Mouse (Mus musculus) lung, adult 2 months (tissue): ENCODE measurements around the gene Ccnq. TPM values are rescaled to one million over a fixed set of nuclear protein-coding genes. Genes with fewer than 3 reads are reported as not detected.
"Not testable (repeated sequence)": the region's sequence is repeated elsewhere in the genome, so short reads cannot be mapped to it uniquely, and the experiment has no call there.

Source experiments
- DNase-seq: peaks from one replicate; pipeline ENCODE4 v3.0.0; 2022
- H3K4me1 ChIP-seq: fragments of 200-500 bp; 2 replicates; pipeline ENCODE4 v1.6.1; 2011; ENCODE audit warnings: low read length; ENCODE audit not compliant: control insufficient read depth, insufficient read depth
- H3K4me3 ChIP-seq: fragments of 200-500 bp; replicated peaks from 2 replicates; pipeline ENCODE3; 2011; ENCODE audit warnings: low read depth, mild to moderate bottlenecking, control low read depth, low read length; ENCODE audit errors: extremely low read depth
- CTCF ChIP-seq: fragments of 200-500 bp; IDR thresholded peaks from 2 replicates; pipeline ENCODE4 v1.5.1; 2011; ENCODE audit warnings: mild to moderate bottlenecking, low read length, control low read depth; ENCODE audit not compliant: insufficient read depth
- POLR2A ChIP-seq: fragments of 200-500 bp; IDR thresholded peaks from 2 replicates; pipeline ENCODE4 v1.6.1; 2011; ENCODE audit warnings: low read depth, mild to moderate bottlenecking, control low read depth, low read length, borderline replicate concordance; ENCODE audit errors: extremely low read depth
- WGBS: fragments of 180-500 bp; shearing (Covaris S2); methylation state at CpG from one replicate; pipeline ENCODE4 v1.1.7; 2018; 5-methylcytosine and 5-hydroxymethylcytosine counted together
- polyA plus RNA-seq: library from polyadenylated mRNA; depleted of rRNA; stranded (reverse); fragments of >200 nt; gene quantifications from 2 replicates; pipeline ENCODE4 v1.2.3, GENCODE M21; 2012

The Ccnq gene
- polyA plus RNA-seq, 1 experiment, result 48.2 TPM

GRCm38 (mm10) chr11:78764820-78765219 is 13.3 kb upstream of the Ccnq start:
- WGBS, result 62% methylated on average over 6 of the region's 6 CpGs
- no peak for DNase-seq
- no peaks in the 10 kb centered on the region for H3K4me1 ChIP-seq
- H3K4me3 ChIP-seq, result no peak overlapping the region
- no peak for TF ChIP-seq CTCF
- no peak for TF ChIP-seq POLR2A

- WGBS, result 75% methylated on average over 8 of the region's 8 CpGs
- no peak overlapping the region for H3K4me3 ChIP-seq
- no peaks in the 10 kb centered on the region for H3K4me1 ChIP-seq
- no peak for DNase-seq
- no peak for TF ChIP-seq CTCF
- no peak for TF ChIP-seq POLR2A
Measured at GRCm38 (mm10) chr11:78764304-78764703, 12.8 kb upstream of the Ccnq start.

GRCm38 (mm10) chr11:78762201-78762600 is 10.7 kb upstream of the Ccnq start:
- 56% methylated on average over 5 of the region's 5 CpGs for WGBS
- H3K4me1 ChIP-seq, result no peaks in the 10 kb centered on the region
- no peak for DNase-seq
- no peak overlapping the region for H3K4me3 ChIP-seq
- TF ChIP-seq CTCF (no peak), POLR2A (no peak)

GRCm38 (mm10) chr11:78761086-78761485 is 9.6 kb upstream of the Ccnq start:
- Histone ChIP-seq H3K4me1 (no peaks in the 10 kb centered on the region), H3K4me3 (no peak overlapping the region)
- TF ChIP-seq CTCF, result no peak
- TF ChIP-seq POLR2A, result no peak
- WGBS, result 80% methylated on average over 9 of the region's 9 CpGs
- DNase-seq, result no peak

- H3K4me3 ChIP-seq, result no peak overlapping the region
- WGBS, result 37% methylated on average over 1 of the region's 1 CpGs
- H3K4me1 ChIP-seq, result peaks cover 9% of the 10 kb centered on the region; the same call in 1 of the 2 replicates
- no peak for DNase-seq
- TF ChIP-seq CTCF, result no peak
- TF ChIP-seq POLR2A, result no peak
Measured at GRCm38 (mm10) chr11:78755299-78755698, 3.8 kb upstream of the Ccnq start.

- WGBS, result 85% methylated on average over 1 of the region's 1 CpGs
- H3K4me3 ChIP-seq, DNase-seq, H3K4me1 ChIP-seq: not testable (repeated sequence)
Measured at GRCm38 (mm10) chr11:78754177-78754576, 2.6 kb upstream of the Ccnq start.

GRCm38 (mm10) chr11:78753183-78753582 is 1.7 kb upstream of the Ccnq start:
- TF ChIP-seq CTCF, result no peak
- no peak for TF ChIP-seq POLR2A
- H3K4me3 ChIP-seq, result no peak overlapping the region
- peaks cover 9% of the 10 kb centered on the region; the same call in 1 of the 2 replicates for H3K4me1 ChIP-seq
- 77% methylated on average over 1 of the region's 1 CpGs for WGBS
- DNase-seq, result no peak

GRCm38 (mm10) chr11:78751843-78752203 is 294 bp upstream of the Ccnq start:
- Histone ChIP-seq H3K4me1 (peaks cover 9% of the 10 kb centered on the region; the same call in 1 of the 2 replicates), H3K4me3 (peak overlapping the region; percentile 97)
- WGBS, result 2% methylated on average over 2 of the region's 2 CpGs
- TF ChIP-seq POLR2A, result no peak
- TF ChIP-seq CTCF, result no peak
- no peak for DNase-seq

GRCm38 (mm10) chr11:78746264-78746663 is 5.3 kb downstream of the Ccnq start:
- TF ChIP-seq POLR2A (no peak), CTCF (no peak)
- H3K4me1 ChIP-seq, result peaks cover 6% of the 10 kb centered on the region; the same call in 1 of the 2 replicates
- H3K4me3 ChIP-seq, result no peak overlapping the region
- no peak for DNase-seq
- WGBS, result 83% methylated on average over 7 of the region's 7 CpGs

- no peak for TF ChIP-seq POLR2A
- no peak for TF ChIP-seq CTCF
- DNase-seq, result no peak
- H3K4me3 ChIP-seq, result no peak overlapping the region
- WGBS, result 37% methylated on average over 4 of the region's 4 CpGs
- peaks cover under 1% of the 10 kb centered on the region; the same call in 1 of the 2 replicates for H3K4me1 ChIP-seq
Measured at GRCm38 (mm10) chr11:78745475-78745874, 6.1 kb downstream of the Ccnq start.
